Mouse (Mus musculus) erythroblast, embryonic 14.5 days (primary cell): ENCODE data around the gene Hacd4.

ENCODE experiments used
- GATA1 ChIP-seq: IDR thresholded peaks from 2 replicates; pipeline ENCODE4 v1.6.1; 2012; ENCODE audit warnings: low read length, inconsistent platforms, mixed read lengths
- TAL1 ChIP-seq: IDR thresholded peaks from 3 replicates; pipeline ENCODE4 v1.6.1; 2012; ENCODE audit warnings: low read length, inconsistent platforms, mixed read lengths

- TF ChIP-seq TAL1 (no peak), GATA1 (no peak)
Measured at GRCm38 (mm10) chr4:88436593-88437165, 2.0 kb downstream of the Hacd4 start.
